Mouse (Mus musculus): Measurements from ENCODE around the gene Nfkbie. TPM values are rescaled to one million over a fixed set of nuclear protein-coding genes. Genes with fewer than 3 reads are reported as not detected.

Nfkbie gene
- total and polyA plus RNA-seq, 3 experiments = 78.7 to 136 (median 90.0) TPM

DNA sequence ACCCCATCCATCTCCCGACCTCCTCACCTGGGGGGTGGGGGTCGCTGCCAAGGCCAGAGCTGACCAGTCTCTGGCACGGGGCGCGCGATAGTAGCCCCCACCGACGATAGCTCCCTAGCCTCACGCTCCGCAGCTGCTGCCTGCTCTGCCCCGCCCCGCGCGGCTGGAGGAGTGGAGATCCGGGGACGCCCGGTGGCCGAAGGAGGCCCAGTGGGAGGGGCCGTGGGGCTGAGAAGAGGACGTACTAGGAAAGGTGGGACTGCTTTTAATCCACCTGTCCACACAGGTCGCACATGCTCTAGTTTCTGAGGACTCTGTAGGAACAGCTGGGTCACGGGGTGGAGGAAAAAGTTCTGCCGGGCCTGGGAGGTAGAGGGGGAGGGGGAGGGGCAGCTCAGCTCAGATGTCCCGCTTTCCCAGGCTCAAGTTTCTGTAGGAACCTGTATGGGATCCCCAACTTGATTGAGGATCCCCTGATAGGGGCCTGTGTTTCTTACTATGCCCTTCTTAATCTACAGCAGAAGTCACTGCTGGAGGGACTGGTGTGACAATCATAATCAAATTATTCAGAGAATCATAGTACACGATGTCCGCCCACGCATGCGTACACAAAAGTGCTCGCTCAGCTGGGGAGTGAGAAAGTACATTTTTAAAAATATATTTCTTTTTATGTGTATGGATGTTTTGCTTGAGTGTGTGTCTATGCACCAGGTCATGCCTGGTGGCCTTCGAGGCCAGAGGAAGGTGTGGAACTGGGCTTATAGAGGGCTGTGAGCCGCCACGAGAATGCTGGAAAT lies 44.1 kb downstream of the Nfkbie start, which contains the start of gene Slc29a1:
TSS of gene Slc29a1 (minus strand) at position 161 of the 797 bp plus-strand sequence.
- in situ Hi-C loops (cut with MboI; ENCODE audit: low pct_ligation_motif_present, low pct_unique_long_range_greater_than_20kb, low sequenced_read_pairs) = no loop called here
- peaks cover 1% of the 10 kb centered on the region for H3K27me3 ChIP-seq (replicated peaks)
- peak within 1 kb of the TSS; percentile 70 for H3K4me2 ChIP-seq (ENCODE audit: insufficient read depth, low read depth, poor library complexity, severe bottlenecking)
- dilution Hi-C loops (cut with MboI; ENCODE audit: extremely low pct_ligation_motif_present, extremely low pct_unique_long_range_greater_than_20kb, low sequenced_read_pairs) = no loop called here
- H3K79me2 ChIP-seq (replicated peaks; ENCODE audit: control insufficient read depth, extremely low read depth, insufficient read depth, poor library complexity, severe bottlenecking) = no peaks in the 10 kb centered on the region
- 0 out of 2 replicates have a peak, but pooled peaks have one; percentile 26 for TF ChIP-seq CHD2 (IDR thresholded peaks at IDR 0.05; ENCODE audit: low read length)
- TF ChIP-seq JUND (conservative IDR thresholded peaks at IDR 0.05; ENCODE audit: low read depth, low read length) = no peak
- 0 out of 2 replicates have a peak, but pooled peaks have one; percentile 63 for TF ChIP-seq MAZ (IDR thresholded peaks at IDR 0.05; ENCODE audit: low read depth, low read length)
- TF ChIP-seq USF2 (conservative IDR thresholded peaks at IDR 0.05; ENCODE audit: low read depth, low read length) = no peak
- no peak for TF ChIP-seq MYC (IDR thresholded peaks at IDR 0.05; ENCODE audit: low read depth, low read length)
- TF ChIP-seq ELF1 (IDR thresholded peaks at IDR 0.05; ENCODE audit: low read depth, low read length) = no peak
- TF ChIP-seq MEF2A (IDR thresholded peaks at IDR 0.05; ENCODE audit: borderline replicate concordance, low read depth, low read length) = no peak
- no peak for TF ChIP-seq GABPA (IDR thresholded peaks at IDR 0.05; ENCODE audit: insufficient replicate concordance, low read depth, low read length)
- no peak for TF ChIP-seq CHD1 (IDR thresholded peaks at IDR 0.05; ENCODE audit: low read depth, low read length)
- TF ChIP-seq MXI1 (IDR thresholded peaks at IDR 0.05; ENCODE audit: low read depth, low read length) = no peak
- no peak for TF ChIP-seq ZMIZ1 (IDR thresholded peaks at IDR 0.05; ENCODE audit: low read depth, low read length)
- no peak for TF ChIP-seq ZC3H11A (IDR thresholded peaks at IDR 0.05; ENCODE audit: low read depth, low read length)
- no peak for TF ChIP-seq RAD21 (IDR thresholded peaks at IDR 0.05; ENCODE audit: low read depth, low read length)
- TF ChIP-seq SMC3 (IDR thresholded peaks at IDR 0.05; ENCODE audit: low read depth, low read length) = no peak
- peak within 1 kb of the TSS in 1 of 3 experiments; percentile 36 for H3K4me3 ChIP-seq (replicated peaks in 1 of 3; ENCODE audit: low read depth in 2 of 3, low read length in 2 of 3, poor library complexity in 1 of 3)
- H3K9ac ChIP-seq (ENCODE audit: insufficient read depth, low read depth) = peak within 1 kb of the TSS; percentile 10; the same call in 1 of the 2 replicates
- H3K36me3 ChIP-seq (replicated peaks in 1 of 2; ENCODE audit: control insufficient read depth in 1 of 2, insufficient read depth in 1 of 2, low read length in 1 of 2) = no peaks in the 10 kb centered on the region
- no peak for DNase-seq (ENCODE audit: extremely low read depth)
- peaks cover 9 to 32% of the 10 kb centered on the region in 2 experiments; a peak in 3 of 4 replicates for H3K4me1 ChIP-seq (ENCODE audit: control insufficient read depth in 1 of 2, insufficient read depth in 2 of 2)
- no peaks in the 10 kb centered on the region for H3K9me3 ChIP-seq (replicated peaks; ENCODE audit: low read length)
- H3K27ac ChIP-seq (ENCODE audit: insufficient read depth, low read depth) = no peak within 1 kb of the TSS

DNA sequence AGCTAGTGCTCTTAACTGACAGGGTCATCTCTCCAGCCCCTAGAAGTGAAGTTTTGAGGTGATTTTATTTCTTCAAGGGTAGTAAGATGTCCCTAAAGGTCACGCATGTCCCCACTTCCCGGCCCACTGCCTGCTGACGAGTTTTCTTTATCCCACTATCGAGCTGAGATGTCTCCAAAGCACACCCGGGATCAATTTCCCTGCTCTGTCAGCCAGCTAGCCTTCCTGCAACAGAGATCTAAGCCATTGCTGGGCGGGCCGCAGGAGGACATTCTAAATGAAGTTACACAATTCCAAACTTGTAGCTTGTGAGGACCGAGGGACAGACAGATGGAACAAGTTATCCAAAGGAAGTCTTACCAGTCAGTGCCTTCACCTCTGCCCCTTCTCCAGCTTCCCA lies 44.8 kb downstream of the Nfkbie start:
- Histone ChIP-seq H3K9me3 (replicated peaks; ENCODE audit: low read length) (no peaks in the 10 kb centered on the region), H3K27ac (ENCODE audit: insufficient read depth, low read depth) (no peak overlapping the region), H3K36me3 (replicated peaks in 1 of 2; ENCODE audit: control insufficient read depth in 1 of 2, insufficient read depth in 1 of 2, low read length in 1 of 2) (no peaks in the 10 kb centered on the region), H3K27me3 (replicated peaks) (peaks cover 1% of the 10 kb centered on the region), H3K4me2 (ENCODE audit: insufficient read depth, low read depth, poor library complexity, severe bottlenecking) (no peak overlapping the region), H3K4me1 (ENCODE audit: control insufficient read depth in 1 of 2, insufficient read depth in 2 of 2) (peaks cover 9 to 32% of the 10 kb centered on the region in 2 experiments; a peak in 3 of 4 replicates), H3K79me2 (replicated peaks; ENCODE audit: control insufficient read depth, extremely low read depth, insufficient read depth, poor library complexity, severe bottlenecking) (no peaks in the 10 kb centered on the region), H3K9ac (ENCODE audit: insufficient read depth, low read depth) (no peak overlapping the region), H3K4me3 (replicated peaks in 1 of 3; ENCODE audit: low read depth in 2 of 3, low read length in 2 of 3, poor library complexity in 1 of 3) (no peak overlapping the region)
- no peak for TF ChIP-seq SIN3A (IDR thresholded peaks at IDR 0.05; ENCODE audit: low read length)
- TF ChIP-seq SMC3 (IDR thresholded peaks at IDR 0.05; ENCODE audit: low read depth, low read length) = no peak
- TF ChIP-seq MYC (IDR thresholded peaks at IDR 0.05; ENCODE audit: low read depth, low read length) = no peak
- no peak for TF ChIP-seq CTCF (conservative IDR thresholded peaks at IDR 0.05 in 1 of 2, IDR thresholded peaks at IDR 0.05 in 1 of 2; ENCODE audit: low read depth in 2 of 2, low read length in 2 of 2)
- no peak for TF ChIP-seq POLR2A (IDR thresholded peaks at IDR 0.05; ENCODE audit: low read depth, low read length)
- TF ChIP-seq ZMIZ1 (IDR thresholded peaks at IDR 0.05; ENCODE audit: low read depth, low read length) = no peak
- TF ChIP-seq E2F4 (IDR thresholded peaks at IDR 0.05; ENCODE audit: insufficient replicate concordance, low read depth, low read length) = no peak
- no peak for TF ChIP-seq POLR2AphosphoS2 (IDR thresholded peaks at IDR 0.05; ENCODE audit: low read depth, low read length)
- no peak for TF ChIP-seq TBP (conservative IDR thresholded peaks at IDR 0.05; ENCODE audit: low read depth, low read length)
- no peak for TF ChIP-seq ZKSCAN1 (IDR thresholded peaks at IDR 0.05; ENCODE audit: borderline replicate concordance, low read depth, low read length)
- no peak for TF ChIP-seq MAFK (IDR thresholded peaks at IDR 0.05; ENCODE audit: insufficient replicate concordance, low read length)
- TF ChIP-seq CHD1 (IDR thresholded peaks at IDR 0.05; ENCODE audit: low read depth, low read length) = no peak
- in situ Hi-C loops (cut with MboI; ENCODE audit: low pct_ligation_motif_present, low pct_unique_long_range_greater_than_20kb, low sequenced_read_pairs) = no loop called here
- dilution Hi-C loops (cut with MboI; ENCODE audit: extremely low pct_ligation_motif_present, extremely low pct_unique_long_range_greater_than_20kb, low sequenced_read_pairs) = no loop called here
- no peak for DNase-seq (ENCODE audit: extremely low read depth)

Measured in CH12.LX (cell line).